Mouse (Mus musculus) C2C12 (cell line): ENCODE measurements at regions not wholly inside any gene's neighbourhood (a gene's known extent, or its start where the extent isn't known, plus 50 kb on each side); places are given as distances from the start of the nearest gene placed in this dataset.

Experiments
- CTCF ChIP-seq: IDR thresholded peaks from one replicate; pipeline ENCODE4 v1.5.1; 2011; ENCODE audit not compliant: control insufficient read depth, insufficient read depth, insufficient read length
- MAX ChIP-seq: IDR thresholded peaks from one replicate; pipeline ENCODE4 v1.6.1; 2011; ENCODE audit warnings: mild to moderate bottlenecking, control low read depth

DNA sequence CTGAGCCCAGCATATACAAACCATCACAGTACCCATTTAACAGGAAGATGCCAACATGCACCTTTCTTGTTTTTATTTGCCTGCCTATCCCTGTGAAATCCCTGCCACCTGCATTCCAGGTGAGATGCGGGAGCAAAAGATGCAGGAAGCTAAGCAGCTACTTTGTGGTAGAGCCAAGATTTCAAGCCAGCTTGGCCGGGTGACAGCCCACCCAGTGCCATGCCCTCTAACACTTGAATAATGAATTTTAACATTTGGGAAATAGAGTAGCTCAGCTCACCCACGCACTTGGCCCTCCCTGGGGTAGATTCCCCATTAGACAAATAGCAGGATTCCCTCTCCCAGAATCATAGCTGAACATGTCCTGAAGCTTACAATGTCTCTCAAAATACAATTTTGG, 454.7 kb downstream of the Prdm2 start:
- no peak for TF ChIP-seq CTCF
- no peak for TF ChIP-seq MAX
